Mouse (Mus musculus): Measurements from ENCODE around the gene Tmem266. TPM values are rescaled to one million over a fixed set of nuclear protein-coding genes. Genes with fewer than 3 reads are reported as not detected.
A peak's percentile ranks its signal among the peaks of the same experiment; 100 is the strongest.

Tmem266 gene
- total and polyA plus RNA-seq, 2 experiments from 2014 or later: 4.8 to 8.9 TPM

GRCm38 (mm10) chr9:55391909-55392658, 65.4 kb downstream of the Tmem266 start:
- DNase-seq (peak; percentile 88), ATAC-seq (peak; percentile 79)
- TF ChIP-seq CTCF (IDR thresholded peaks at IDR 0.05; ENCODE audit: low read depth): peak; percentile 92
- Histone ChIP-seq H3K9ac (no peak overlapping the region), H3K9me3 (ENCODE audit: low read length) (no peaks in the 10 kb centered on the region), H3K4me3 (ENCODE audit: low read depth, low read length) (no peak overlapping the region), H3K4me1 (ENCODE audit: insufficient read depth) (no peaks in the 10 kb centered on the region), H3K27me3 (ENCODE audit: insufficient read depth, low read length) (no peaks in the 10 kb centered on the region), H3K36me3 (ENCODE audit: insufficient read depth) (no peaks in the 10 kb centered on the region), H3K27ac (ENCODE audit: low read depth, low read length) (no peak overlapping the region), H3K4me2 (ENCODE audit: low read depth) (peak overlapping the region; percentile 32)
- 24% methylated on average over 17 of the region's 17 CpGs for WGBS

- H3K4me1 ChIP-seq (ENCODE audit: insufficient read depth): no peaks in the 10 kb centered on the region
- WGBS: 90% methylated on average over 1 of the region's 1 CpGs
Measured at GRCm38 (mm10) chr9:55395650-55396049, 68.9 kb downstream of the Tmem266 start.

GRCm38 (mm10) chr9:55398985-55399554, 72.4 kb downstream of the Tmem266 start:
- no peak for ATAC-seq

More at GRCm38 (mm10) chr9:55395650-55396049, 68.9 kb downstream of the Tmem266 start:
- TF ChIP-seq CTCF (IDR thresholded peaks at IDR 0.05; ENCODE audit: low read depth): no peak
- Histone ChIP-seq H3K27ac (ENCODE audit: low read depth, low read length) (no peak overlapping the region), H3K36me3 (ENCODE audit: insufficient read depth) (no peaks in the 10 kb centered on the region), H3K9me3 (ENCODE audit: low read length) (no peaks in the 10 kb centered on the region), H3K9ac (no peak overlapping the region), H3K4me3 (ENCODE audit: low read depth, low read length) (no peak overlapping the region), H3K27me3 (ENCODE audit: insufficient read depth, low read length) (no peaks in the 10 kb centered on the region), H3K4me2 (ENCODE audit: low read depth) (no peak overlapping the region)
- ATAC-seq (no peak), DNase-seq (no peak)

GRCm38 (mm10) chr9:55402276-55402675, 75.6 kb downstream of the Tmem266 start:
- ATAC-seq (no peak), DNase-seq (peak; percentile 23)
- TF ChIP-seq CTCF (IDR thresholded peaks at IDR 0.05; ENCODE audit: low read depth): no peak
- no peaks in the 10 kb centered on the region for H3K36me3 ChIP-seq (ENCODE audit: insufficient read depth)
- 55% methylated on average over 7 of the region's 7 CpGs for WGBS
- no peak overlapping the region for H3K4me2 ChIP-seq (ENCODE audit: low read depth)
- no peaks in the 10 kb centered on the region for H3K27me3 ChIP-seq (ENCODE audit: insufficient read depth, low read length)
- no peak overlapping the region for H3K27ac ChIP-seq (ENCODE audit: low read depth, low read length)
- H3K9ac ChIP-seq: no peak overlapping the region
- no peaks in the 10 kb centered on the region for H3K4me1 ChIP-seq (ENCODE audit: insufficient read depth)
- H3K4me3 ChIP-seq (ENCODE audit: low read depth, low read length): no peak overlapping the region
- H3K9me3 ChIP-seq (ENCODE audit: low read length): no peaks in the 10 kb centered on the region

More at GRCm38 (mm10) chr9:55398985-55399554, 72.4 kb downstream of the Tmem266 start:
- Histone ChIP-seq H3K9ac (no peak overlapping the region), H3K4me2 (ENCODE audit: low read depth) (no peak overlapping the region), H3K4me1 (ENCODE audit: insufficient read depth) (no peaks in the 10 kb centered on the region), H3K4me3 (ENCODE audit: low read depth, low read length) (no peak overlapping the region), H3K9me3 (ENCODE audit: low read length) (no peaks in the 10 kb centered on the region), H3K27ac (ENCODE audit: low read depth, low read length) (no peak overlapping the region), H3K36me3 (ENCODE audit: insufficient read depth) (no peaks in the 10 kb centered on the region), H3K27me3 (ENCODE audit: insufficient read depth, low read length) (no peaks in the 10 kb centered on the region)
- TF ChIP-seq CTCF (IDR thresholded peaks at IDR 0.05; ENCODE audit: low read depth): no peak
- DNase-seq: no peak
- 83% methylated on average over 7 of the region's 7 CpGs for WGBS

- no peaks in the 10 kb centered on the region for H3K27me3 ChIP-seq (ENCODE audit: insufficient read depth, low read length)
- H3K36me3 ChIP-seq (ENCODE audit: insufficient read depth): no peaks in the 10 kb centered on the region
- ATAC-seq (no peak), DNase-seq (no peak)
- no peak overlapping the region for H3K4me3 ChIP-seq (ENCODE audit: low read depth, low read length)
- no peak overlapping the region for H3K27ac ChIP-seq (ENCODE audit: low read depth, low read length)
- 78% methylated on average over 4 of the region's 4 CpGs for WGBS
- H3K4me2 ChIP-seq (ENCODE audit: low read depth): no peak overlapping the region
- no peak for TF ChIP-seq CTCF (IDR thresholded peaks at IDR 0.05; ENCODE audit: low read depth)
- no peaks in the 10 kb centered on the region for H3K9me3 ChIP-seq (ENCODE audit: low read length)
- no peaks in the 10 kb centered on the region for H3K4me1 ChIP-seq (ENCODE audit: insufficient read depth)
- H3K9ac ChIP-seq: no peak overlapping the region
Measured at GRCm38 (mm10) chr9:55404256-55404655, 77.5 kb downstream of the Tmem266 start.

- DNase-seq (no peak), ATAC-seq (no peak)
- Histone ChIP-seq H3K36me3 (ENCODE audit: insufficient read depth) (no peaks in the 10 kb centered on the region), H3K4me2 (ENCODE audit: low read depth) (no peak overlapping the region), H3K9ac (no peak overlapping the region), H3K4me1 (ENCODE audit: insufficient read depth) (no peaks in the 10 kb centered on the region), H3K9me3 (ENCODE audit: low read length) (no peaks in the 10 kb centered on the region), H3K27ac (ENCODE audit: low read depth, low read length) (no peak overlapping the region), H3K4me3 (ENCODE audit: low read depth, low read length) (no peak overlapping the region), H3K27me3 (ENCODE audit: insufficient read depth, low read length) (no peaks in the 10 kb centered on the region)
- no peak for TF ChIP-seq CTCF (IDR thresholded peaks at IDR 0.05; ENCODE audit: low read depth)
- 76% methylated on average over 6 of the region's 6 CpGs for WGBS
Measured at GRCm38 (mm10) chr9:55404976-55405702, 78.4 kb downstream of the Tmem266 start.

- H3K4me3 ChIP-seq (ENCODE audit: low read depth, low read length): no peak overlapping the region
- no peak for TF ChIP-seq CTCF (IDR thresholded peaks at IDR 0.05; ENCODE audit: low read depth)
- no peak for DNase-seq
- H3K9me3 ChIP-seq (ENCODE audit: low read length): no peaks in the 10 kb centered on the region
- no peaks in the 10 kb centered on the region for H3K4me1 ChIP-seq (ENCODE audit: insufficient read depth)
- 76% methylated on average over 2 of the region's 2 CpGs for WGBS
- no peak overlapping the region for H3K4me2 ChIP-seq (ENCODE audit: low read depth)
- H3K36me3 ChIP-seq (ENCODE audit: insufficient read depth): no peaks in the 10 kb centered on the region
- H3K27ac ChIP-seq (ENCODE audit: low read depth, low read length): no peak overlapping the region
- ATAC-seq: no peak
- H3K27me3 ChIP-seq (ENCODE audit: insufficient read depth, low read length): no peaks in the 10 kb centered on the region
- H3K9ac ChIP-seq: no peak overlapping the region
Measured at GRCm38 (mm10) chr9:55406773-55407172, 80.1 kb downstream of the Tmem266 start.
